Mouse (Mus musculus) hindlimb bud, embryonic 11.5 days (tissue): ENCODE data around the gene BC034090.
"Not testable (repeated sequence)": the region's sequence is repeated elsewhere in the genome, so short reads cannot be mapped to it uniquely, and the experiment has no call there.

ENCODE experiments used
- DNase-seq: peaks from one replicate; pipeline ENCODE4 v3.0.0-alpha.2; 2012; ENCODE audit warnings: low read depth, low spot score; ENCODE audit errors: extremely low spot score

Gene BC034090

GRCm38 (mm10) chr1:155196691-155197090 lies 47.6 kb downstream of the BC034090 start:
- no peak for DNase-seq

- DNase-seq = no peak
These were observed 51.4 kb downstream of the BC034090 start for GRCm38 (mm10) chr1:155192805-155193368.

DNA sequence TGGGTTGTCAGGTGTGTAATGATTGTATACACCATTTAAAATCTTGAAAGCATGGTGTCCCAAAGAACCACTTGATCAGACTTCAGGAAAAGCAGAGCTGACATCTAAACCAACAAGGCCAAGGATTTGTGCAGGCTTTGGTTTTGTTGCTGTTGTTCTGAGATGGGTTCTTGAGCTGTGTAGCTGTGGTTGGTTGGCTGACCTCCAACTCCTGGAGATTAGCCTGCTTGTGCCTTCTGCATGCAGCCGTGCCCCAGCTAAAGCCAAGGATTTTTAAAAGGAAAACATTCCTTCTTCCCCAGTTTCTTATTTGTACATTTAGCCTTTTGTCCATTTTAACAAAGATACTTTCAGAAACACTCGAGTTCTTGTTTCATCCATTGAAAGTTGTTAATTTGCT lies 52.6 kb downstream of the BC034090 start:
- DNase-seq = no peak

GRCm38 (mm10) chr1:155191219-155191618 lies 53.0 kb downstream of the BC034090 start:
- DNase-seq = no peak

DNA sequence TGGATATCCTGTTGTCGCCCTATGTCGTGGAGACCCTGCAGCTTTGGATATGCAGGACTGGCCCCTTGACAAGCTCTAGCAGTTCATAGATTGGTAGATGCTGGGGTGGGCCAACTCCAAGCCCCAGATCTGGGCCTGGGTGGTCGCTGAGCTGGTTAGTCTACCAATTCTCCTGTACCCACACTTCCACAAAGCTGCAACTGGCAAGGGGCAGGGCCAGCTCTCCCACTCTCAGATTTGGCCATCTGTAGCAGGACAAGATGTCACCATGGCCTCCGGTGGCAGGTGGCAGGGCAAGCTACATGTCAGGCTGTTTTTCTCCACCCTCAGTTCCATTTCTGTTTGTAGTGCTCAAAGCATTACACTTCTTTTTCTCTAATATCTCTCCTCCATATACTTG lies 55.6 kb downstream of the BC034090 start:
- no peak for DNase-seq

- DNase-seq = no peak
These were observed 60.1 kb downstream of the BC034090 start for GRCm38 (mm10) chr1:155184191-155184590.

DNA sequence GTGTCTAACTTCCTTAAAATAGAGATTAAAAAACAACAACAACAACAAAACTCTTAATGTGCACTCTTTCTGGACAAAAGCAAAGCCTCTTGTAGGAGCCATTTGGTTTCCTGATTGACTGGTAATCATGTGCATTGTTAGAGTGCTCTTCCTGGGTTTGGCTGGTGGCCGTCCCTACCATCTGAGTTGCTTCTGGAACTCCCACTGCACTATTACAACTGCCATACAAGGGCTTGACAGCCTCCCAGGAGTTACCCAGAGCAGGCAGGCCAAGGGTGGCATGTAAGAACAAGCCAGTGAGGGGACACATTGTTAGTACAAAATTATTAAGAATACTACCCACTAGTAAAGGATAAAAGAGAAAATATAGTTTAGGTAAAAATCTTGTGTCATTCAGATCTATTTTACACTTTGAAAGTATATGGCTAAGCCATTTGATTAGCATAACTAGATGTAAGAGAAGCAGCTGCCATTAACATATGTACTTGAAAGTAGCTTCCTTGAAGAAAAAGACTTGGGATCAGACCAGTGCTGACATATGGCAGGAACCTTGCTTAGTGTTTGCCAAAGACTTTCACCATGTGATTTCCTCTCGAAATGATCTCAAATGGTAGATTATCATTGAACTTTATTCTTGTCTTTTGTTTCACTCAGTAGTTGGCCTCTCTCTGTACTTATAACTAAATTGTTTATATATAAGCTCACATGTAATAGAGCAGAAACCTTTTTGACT lies 65.9 kb downstream of the BC034090 start:
- no peak for DNase-seq

DNA sequence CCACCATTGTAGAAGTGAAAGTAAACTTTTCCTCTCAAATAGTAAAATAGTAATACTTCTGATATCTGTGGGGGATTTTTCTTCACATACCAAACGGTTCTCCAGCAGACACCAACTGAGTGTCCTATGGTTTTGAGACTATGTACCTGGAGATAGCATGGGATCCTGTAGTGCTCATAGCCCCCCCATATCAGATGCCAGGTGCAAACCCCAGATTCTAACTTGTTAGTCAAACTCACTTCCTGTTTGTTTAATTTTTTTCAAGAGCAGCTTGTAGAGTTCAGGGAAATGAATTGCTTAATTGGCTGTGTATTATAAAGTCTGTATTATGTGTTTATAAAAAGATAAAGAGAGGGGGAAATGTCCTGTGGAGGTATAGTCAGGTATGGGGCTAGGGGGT lies 69.8 kb downstream of the BC034090 start:
- DNase-seq = no peak

- DNase-seq = not testable (repeated sequence)
These were observed 70.6 kb downstream of the BC034090 start for GRCm38 (mm10) chr1:155173644-155174016.

DNA sequence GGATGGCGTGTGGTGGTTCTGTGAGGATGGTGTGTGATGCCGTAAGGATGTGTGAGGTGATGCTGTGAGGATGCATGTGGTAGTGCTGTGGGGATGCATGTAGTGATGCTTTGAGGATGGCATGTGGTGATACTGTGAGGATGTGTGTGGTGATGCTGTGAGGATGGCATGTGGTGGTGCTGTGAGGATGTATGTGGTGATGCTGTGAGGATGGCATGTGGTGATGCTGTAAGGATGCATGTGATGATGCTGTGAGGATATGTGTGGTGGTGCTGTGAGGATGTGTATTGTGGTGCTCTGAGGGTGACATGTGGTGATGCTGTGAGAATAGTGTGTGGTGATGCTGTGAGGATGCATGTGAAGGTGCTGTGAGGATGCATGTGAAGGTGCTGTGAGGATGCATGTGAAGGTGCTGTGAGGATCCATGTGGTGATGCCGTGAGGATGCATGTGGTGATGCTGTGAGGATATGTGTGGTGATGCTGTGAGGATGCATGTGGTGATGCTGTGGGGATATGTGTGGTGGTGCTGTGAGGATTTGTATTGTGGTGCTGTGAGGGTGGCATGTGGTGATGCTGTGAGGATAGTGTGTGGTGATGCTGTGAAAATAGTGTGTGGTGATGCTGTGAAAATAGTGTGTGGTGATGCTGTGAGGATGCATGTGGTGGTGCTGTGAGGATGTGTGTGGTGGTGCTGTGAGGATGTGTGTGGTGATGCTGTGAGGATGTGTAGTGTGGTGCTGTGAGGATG lies 71.2 kb downstream of the BC034090 start:
- DNase-seq = no peak

GRCm38 (mm10) chr1:155169935-155170334 lies 74.3 kb downstream of the BC034090 start:
- DNase-seq = no peak

GRCm38 (mm10) chr1:155167453-155167852 lies 76.8 kb downstream of the BC034090 start:
- no peak for DNase-seq
